Mouse (Mus musculus) forebrain, embryonic 12.5 days (tissue): ENCODE results near the gene Acbd4. TPM values are rescaled to one million over a fixed set of nuclear protein-coding genes. Genes with fewer than 3 reads are reported as not detected.

Experiments used
- ATAC-seq: fragments of 200-750 bp; cut with Nextera tagmentation; 2 replicates; pipeline ENCODE4 v1.8.0; 2017; ENCODE audit warnings: moderate TSS enrichment; ENCODE audit not compliant: low FRiP score
- H3K27ac ChIP-seq: fragments of 300-500 bp; sonication (generic); 2 replicates; pipeline ENCODE4 v1.5.1; 2016; ENCODE audit warnings: mild to moderate bottlenecking
- H3K27me3 ChIP-seq: fragments of 300-500 bp; sonication (generic); 2 replicates; pipeline ENCODE4 v1.6.1; 2016; ENCODE audit warnings: mild to moderate bottlenecking
- H3K36me3 ChIP-seq: fragments of 300-500 bp; sonication (generic); replicated peaks from 2 replicates; pipeline ENCODE4 v1.6.1; 2016; ENCODE audit warnings: mild to moderate bottlenecking
- H3K4me1 ChIP-seq: fragments of 300-500 bp; sonication (generic); 2 replicates; pipeline ENCODE4 v1.6.1; 2016
- H3K4me2 ChIP-seq: fragments of 300-500 bp; sonication (generic); 2 replicates; pipeline ENCODE4 v1.6.1; 2016; ENCODE audit warnings: mild to moderate bottlenecking, moderate library complexity
- H3K4me3 ChIP-seq: fragments of 300-500 bp; sonication (generic); replicated peaks from 2 replicates; pipeline ENCODE4 v1.5.1; 2016; ENCODE audit warnings: mild to moderate bottlenecking
- H3K9ac ChIP-seq: fragments of 300-500 bp; sonication (generic); 2 replicates; pipeline ENCODE4 v1.6.1; 2016; ENCODE audit warnings: mild to moderate bottlenecking
- H3K9me3 ChIP-seq: fragments of 300-500 bp; sonication (generic); 2 replicates; pipeline ENCODE4 v1.6.1; 2016
- WGBS: fragments of 180-500 bp; shearing (Covaris S2); methylation state at CpG from one replicate; pipeline ENCODE4 v1.1.7; 2016; 5-methylcytosine and 5-hydroxymethylcytosine counted together
- polyA plus RNA-seq: library from polyadenylated mRNA; unstranded; fragments of >200 nt; fragmentation: Nextera tagmentation; extraction: Ambion mirVana; gene quantifications from 2 replicates; pipeline ENCODE4 v1.2.1, GENCODE M21; 2016

The Acbd4 gene
- polyA plus RNA-seq, 1 experiment from 2014 or later: 7.1 TPM

DNA sequence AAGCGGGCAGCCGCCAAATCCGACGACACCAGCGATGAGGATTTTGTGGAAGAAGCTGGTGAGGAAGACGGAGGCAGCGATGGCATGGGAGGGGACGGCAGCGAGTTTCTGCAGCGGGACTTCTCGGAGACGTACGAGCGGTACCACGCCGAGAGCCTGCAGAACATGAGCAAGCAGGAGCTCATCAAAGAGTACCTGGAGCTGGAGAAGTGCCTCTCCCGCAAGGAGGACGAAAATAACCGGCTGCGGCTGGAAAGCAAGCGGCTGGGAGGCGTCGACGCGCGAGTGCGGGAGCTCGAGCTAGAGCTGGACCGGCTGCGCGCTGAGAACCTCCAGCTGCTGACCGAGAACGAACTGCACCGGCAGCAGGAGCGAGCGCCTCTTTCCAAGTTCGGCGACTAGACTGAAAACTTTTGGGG is 16.1 kb downstream of the Acbd4 start:
- H3K27ac ChIP-seq: 0 out of 2 replicates have a peak overlapping the region, but pooled peaks have one; percentile 25
- no peak for ATAC-seq
- no peaks in the 10 kb centered on the region for H3K9me3 ChIP-seq
- peak overlapping the region; percentile 94 for H3K4me2 ChIP-seq
- peak overlapping the region; percentile 61 for H3K4me3 ChIP-seq
- peaks cover 15% of the 10 kb centered on the region for H3K27me3 ChIP-seq
- H3K4me1 ChIP-seq: peaks cover 35% of the 10 kb centered on the region
- H3K36me3 ChIP-seq: no peaks in the 10 kb centered on the region
- peak overlapping the region; percentile 69 for H3K9ac ChIP-seq
- WGBS: under 1% methylated on average over 38 of the region's 38 CpGs

DNA sequence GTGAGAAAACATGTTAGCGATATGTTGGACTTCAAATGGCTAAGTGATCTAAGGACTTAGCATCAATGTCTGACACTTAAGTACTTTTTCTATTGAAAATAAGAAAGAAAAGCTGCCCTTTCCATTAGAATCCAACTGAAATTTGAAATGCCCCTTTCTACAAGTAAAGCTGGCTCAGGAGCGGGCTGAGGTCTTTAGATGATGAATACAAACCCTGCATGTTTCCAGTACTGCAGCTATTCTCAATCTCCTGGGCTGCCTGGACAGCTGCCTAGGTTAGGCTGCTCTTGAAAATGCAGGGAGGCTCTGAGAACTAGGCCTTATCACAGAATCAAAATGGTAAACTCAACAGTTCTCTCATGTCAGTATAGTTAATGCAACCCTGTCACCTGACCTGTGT is 17.4 kb downstream of the Acbd4 start:
- peak overlapping the region; percentile 94 for H3K4me2 ChIP-seq
- 0 out of 2 replicates have a peak overlapping the region, but pooled peaks have one; percentile 9 for H3K9ac ChIP-seq
- peaks cover 31% of the 10 kb centered on the region for H3K4me1 ChIP-seq
- H3K4me3 ChIP-seq: no peak overlapping the region
- 92% methylated on average over 2 of the region's 2 CpGs for WGBS
- no peak for ATAC-seq
- peaks cover 3% of the 10 kb centered on the region for H3K27me3 ChIP-seq
- H3K9me3 ChIP-seq: no peaks in the 10 kb centered on the region
- H3K36me3 ChIP-seq: no peaks in the 10 kb centered on the region
- H3K27ac ChIP-seq: no peak overlapping the region

DNA sequence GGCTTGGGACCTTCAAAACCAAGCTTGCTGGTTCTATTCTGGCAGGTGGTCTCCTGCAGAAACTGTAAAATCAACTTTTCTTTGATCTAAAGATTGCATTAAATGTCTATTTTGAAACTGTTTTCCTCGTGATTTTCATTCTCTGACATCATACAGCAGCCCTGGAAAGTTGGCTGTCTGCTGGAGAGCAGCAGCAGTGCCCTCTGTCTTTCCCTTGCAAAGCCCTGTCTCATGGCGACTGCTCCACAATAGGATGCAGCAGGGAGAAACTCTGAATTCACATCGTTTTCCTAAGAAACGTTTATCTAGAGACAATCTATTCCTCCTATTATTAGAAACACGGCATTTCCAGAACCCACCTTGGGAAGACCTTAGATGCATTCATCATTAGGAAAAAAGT is 18.1 kb downstream of the Acbd4 start:
- Histone ChIP-seq H3K27ac (no peak overlapping the region), H3K4me1 (peaks cover 28% of the 10 kb centered on the region), H3K9ac (no peak overlapping the region), H3K36me3 (no peaks in the 10 kb centered on the region), H3K27me3 (no peaks in the 10 kb centered on the region), H3K4me2 (no peak overlapping the region), H3K4me3 (no peak overlapping the region), H3K9me3 (no peaks in the 10 kb centered on the region)
- 53% methylated on average over 5 of the region's 5 CpGs for WGBS
- ATAC-seq: no peak

DNA sequence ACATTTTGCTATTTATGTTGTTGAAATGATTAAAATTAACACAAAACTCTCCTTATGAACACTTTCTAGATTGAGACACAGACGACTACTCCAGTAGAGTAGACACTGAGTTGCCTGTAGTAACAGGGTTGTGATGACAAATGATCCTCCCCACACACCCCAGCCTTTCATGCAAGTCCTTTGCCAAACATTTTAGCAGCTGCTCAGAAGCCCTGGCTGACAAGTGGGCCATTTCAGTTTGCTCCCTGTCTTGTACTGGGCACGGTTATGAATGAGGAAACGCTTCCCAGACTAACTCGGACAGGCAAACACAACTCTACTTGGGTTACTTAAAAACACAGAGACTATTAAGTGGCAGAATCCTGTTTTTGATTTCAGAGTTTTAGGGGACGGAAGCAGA is 18.8 kb downstream of the Acbd4 start:
- WGBS: 76% methylated on average over 5 of the region's 5 CpGs
- ATAC-seq: no peak
- no peak overlapping the region for H3K27ac ChIP-seq
- no peaks in the 10 kb centered on the region for H3K9me3 ChIP-seq
- H3K4me3 ChIP-seq: no peak overlapping the region
- H3K9ac ChIP-seq: no peak overlapping the region
- peaks cover 24% of the 10 kb centered on the region for H3K4me1 ChIP-seq
- H3K4me2 ChIP-seq: no peak overlapping the region
- H3K36me3 ChIP-seq: no peaks in the 10 kb centered on the region
- H3K27me3 ChIP-seq: no peaks in the 10 kb centered on the region

DNA sequence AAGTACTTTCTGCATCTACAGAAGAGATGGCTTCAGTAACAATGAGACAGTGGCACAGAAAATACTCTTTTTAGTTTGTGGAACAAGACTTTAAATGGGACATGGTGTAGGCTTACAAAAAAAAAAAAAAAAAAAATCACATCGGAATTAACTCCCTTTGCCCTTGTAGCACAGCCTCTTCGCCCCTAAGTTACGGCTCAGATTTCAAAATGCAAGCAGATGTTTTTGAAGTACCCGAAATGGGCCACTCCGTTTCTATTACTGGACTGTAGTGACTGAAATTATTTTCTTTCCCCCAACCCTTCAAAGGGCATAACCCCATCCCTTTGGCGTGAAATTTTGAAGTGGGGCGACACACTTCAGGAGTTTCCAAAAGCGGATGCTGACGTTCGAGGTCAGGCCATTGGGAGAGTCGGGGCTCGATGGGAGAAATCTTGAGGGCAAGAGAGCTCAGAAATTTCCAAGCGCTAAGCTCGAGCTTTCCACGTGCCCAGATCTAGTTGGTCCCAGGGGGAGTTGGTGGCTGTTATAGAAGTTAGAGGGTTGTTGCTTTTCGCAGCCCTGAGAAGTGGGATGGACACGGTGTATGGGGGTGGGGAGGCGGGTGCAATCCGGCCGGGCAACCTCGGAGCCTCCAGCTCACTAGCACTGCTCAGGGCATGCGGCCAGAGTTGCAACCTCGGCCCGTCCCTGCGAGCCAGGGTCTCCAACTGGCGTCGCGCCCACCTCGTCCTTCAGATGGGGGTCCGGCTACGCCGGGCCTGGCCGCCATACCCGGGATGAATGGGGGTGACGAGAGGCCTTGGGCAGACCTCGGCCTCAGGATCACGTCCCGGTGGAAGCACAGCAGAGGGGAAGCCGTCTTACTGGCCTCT is 30.5 kb downstream of the Acbd4 start, which contains the start of gene Hexim2:
Hexim2 (plus strand) TSS at position 729 of the 875 bp plus-strand sequence.
- under 1% methylated on average over 39 of the region's 39 CpGs for WGBS
- peaks cover 23% of the 10 kb centered on the region for H3K4me1 ChIP-seq
- peak within 1 kb of the TSS; percentile 97 for H3K27ac ChIP-seq
- H3K4me3 ChIP-seq: peak within 1 kb of the TSS; percentile 90
- H3K36me3 ChIP-seq: no peaks in the 10 kb centered on the region
- no peaks in the 10 kb centered on the region for H3K9me3 ChIP-seq
- peak; percentile 64 for ATAC-seq
- H3K27me3 ChIP-seq: no peaks in the 10 kb centered on the region
- peak within 1 kb of the TSS; percentile 78 for H3K4me2 ChIP-seq
- H3K9ac ChIP-seq: peak within 1 kb of the TSS; percentile 99

DNA sequence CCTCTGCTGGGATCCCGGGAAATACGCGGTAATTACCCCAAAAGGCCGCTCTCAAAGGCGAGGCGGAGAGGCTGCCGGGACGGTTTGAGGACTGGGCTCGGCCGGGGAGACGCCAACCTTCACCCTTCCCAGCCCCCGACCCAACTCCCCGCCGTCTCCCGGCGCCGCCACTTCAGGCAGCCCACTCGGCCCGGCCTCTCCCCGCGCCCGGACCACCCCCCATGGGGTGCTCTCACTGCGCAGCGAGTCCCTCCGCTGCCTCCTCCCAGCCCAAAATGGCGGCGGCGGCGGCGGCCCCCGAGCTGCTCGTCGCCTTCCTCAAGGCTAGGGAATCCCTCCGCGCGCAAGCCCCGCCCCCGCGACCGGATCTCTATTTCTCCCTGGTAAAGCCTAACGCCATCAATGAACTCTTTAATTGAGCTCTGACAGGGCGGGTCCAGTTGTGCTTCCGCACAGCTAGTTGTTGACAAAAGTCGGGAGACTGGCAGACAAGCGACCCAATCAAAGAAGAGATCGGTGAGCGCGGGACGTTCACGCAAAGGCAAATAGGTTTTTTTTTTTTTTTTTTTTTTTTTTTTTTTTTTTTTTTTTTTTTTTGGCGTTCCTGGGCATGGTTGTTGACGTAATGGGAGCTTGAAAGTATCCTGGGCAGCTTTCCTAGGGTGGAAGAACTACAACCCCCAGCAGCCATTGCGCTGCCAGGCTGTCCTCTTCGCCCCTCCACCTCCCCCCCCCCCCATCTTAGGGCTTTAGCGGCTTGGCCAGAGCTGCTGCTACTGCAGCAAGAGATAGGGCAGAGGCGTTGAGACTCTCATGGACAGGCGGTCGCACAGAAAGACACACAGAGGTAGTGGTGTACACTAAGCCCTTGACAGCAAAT is 31.3 kb downstream of the Acbd4 start:
- H3K9ac ChIP-seq: peak overlapping the region; percentile 99
- peaks cover 23% of the 10 kb centered on the region for H3K4me1 ChIP-seq
- H3K36me3 ChIP-seq: no peaks in the 10 kb centered on the region
- H3K4me3 ChIP-seq: peak overlapping the region; percentile 90
- peak; percentile 94 for ATAC-seq
- H3K27ac ChIP-seq: peak overlapping the region; percentile 97
- no peaks in the 10 kb centered on the region for H3K9me3 ChIP-seq
- peak overlapping the region; percentile 78 for H3K4me2 ChIP-seq
- under 1% methylated on average over 57 of the region's 58 CpGs for WGBS
- no peaks in the 10 kb centered on the region for H3K27me3 ChIP-seq

DNA sequence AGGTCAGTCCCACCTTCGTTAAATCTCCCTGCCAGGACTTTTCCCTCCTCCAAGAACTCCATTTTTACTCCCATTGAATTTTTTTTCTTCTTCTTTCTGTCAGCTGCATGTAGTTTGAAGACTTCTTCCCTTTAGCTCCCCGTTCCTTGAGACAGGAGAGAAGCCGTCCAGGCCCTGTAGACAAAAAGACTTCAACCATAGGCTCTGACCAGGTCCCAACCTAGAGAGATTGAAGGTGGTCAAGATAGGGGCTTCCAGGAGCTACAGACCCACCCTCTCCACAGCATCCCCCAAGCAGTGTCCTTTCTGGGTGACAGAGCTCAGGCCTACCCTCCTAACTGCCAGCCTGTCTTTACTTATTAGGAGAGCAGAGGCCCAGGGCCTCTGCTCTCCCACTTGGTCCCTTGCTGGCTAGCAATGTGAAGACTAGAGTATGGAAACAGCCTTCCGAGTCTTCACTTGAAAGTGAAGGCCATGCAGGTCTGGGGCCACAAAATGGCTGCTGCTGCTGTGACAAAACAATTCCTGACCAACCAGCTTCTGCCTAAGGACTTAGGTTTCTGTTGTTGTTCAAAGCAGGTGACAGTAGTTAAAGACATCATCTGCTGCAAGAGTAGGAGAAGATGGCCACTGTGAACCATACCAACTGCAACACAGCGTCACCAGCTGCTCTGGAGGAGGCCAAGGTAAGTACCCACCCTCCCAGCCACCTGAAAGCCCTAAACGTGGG is 32.1 kb downstream of the Acbd4 start:
- H3K36me3 ChIP-seq: no peaks in the 10 kb centered on the region; the same call in 1 of the 2 replicates
- peak overlapping the region; percentile 47 for H3K9ac ChIP-seq
- H3K4me1 ChIP-seq: peaks cover 23% of the 10 kb centered on the region
- no peaks in the 10 kb centered on the region for H3K9me3 ChIP-seq
- 51% methylated on average over 6 of the region's 6 CpGs for WGBS
- peak overlapping the region; percentile 72; the same call in 1 of the 2 replicates for H3K27ac ChIP-seq
- peak; percentile 39; the same call in 1 of the 2 replicates for ATAC-seq
- H3K4me2 ChIP-seq: peak overlapping the region; percentile 55
- H3K27me3 ChIP-seq: no peaks in the 10 kb centered on the region
- H3K4me3 ChIP-seq: peak overlapping the region; percentile 33

DNA sequence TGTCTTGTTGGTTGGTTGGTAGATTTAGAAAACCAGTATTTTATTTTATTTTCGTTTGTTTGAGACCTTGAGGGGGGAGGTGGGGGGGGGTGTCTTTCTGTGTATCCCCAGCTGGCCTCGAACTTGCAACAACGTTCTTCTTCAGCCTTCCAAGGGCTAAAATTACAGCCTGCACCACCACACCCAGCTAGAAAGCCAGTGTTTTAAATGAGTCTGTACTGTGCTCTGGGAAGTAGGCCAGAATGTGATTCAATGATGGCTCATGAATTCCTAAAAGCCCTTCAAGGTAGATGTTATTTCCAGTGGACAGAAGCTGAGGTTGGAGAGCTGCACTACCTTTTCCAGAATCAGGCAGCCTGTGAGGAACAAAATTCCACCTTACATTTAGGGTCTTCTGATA is 32.7 kb downstream of the Acbd4 start:
- Histone ChIP-seq H3K36me3 (peaks cover 5% of the 10 kb centered on the region), H3K4me2 (peak overlapping the region; percentile 55; the same call in 1 of the 2 replicates), H3K4me3 (no peak overlapping the region), H3K9me3 (no peaks in the 10 kb centered on the region), H3K27me3 (no peaks in the 10 kb centered on the region), H3K4me1 (peaks cover 23% of the 10 kb centered on the region), H3K9ac (no peak overlapping the region), H3K27ac (no peak overlapping the region)
- ATAC-seq: no peak
- 77% methylated on average over 3 of the region's 3 CpGs for WGBS

DNA sequence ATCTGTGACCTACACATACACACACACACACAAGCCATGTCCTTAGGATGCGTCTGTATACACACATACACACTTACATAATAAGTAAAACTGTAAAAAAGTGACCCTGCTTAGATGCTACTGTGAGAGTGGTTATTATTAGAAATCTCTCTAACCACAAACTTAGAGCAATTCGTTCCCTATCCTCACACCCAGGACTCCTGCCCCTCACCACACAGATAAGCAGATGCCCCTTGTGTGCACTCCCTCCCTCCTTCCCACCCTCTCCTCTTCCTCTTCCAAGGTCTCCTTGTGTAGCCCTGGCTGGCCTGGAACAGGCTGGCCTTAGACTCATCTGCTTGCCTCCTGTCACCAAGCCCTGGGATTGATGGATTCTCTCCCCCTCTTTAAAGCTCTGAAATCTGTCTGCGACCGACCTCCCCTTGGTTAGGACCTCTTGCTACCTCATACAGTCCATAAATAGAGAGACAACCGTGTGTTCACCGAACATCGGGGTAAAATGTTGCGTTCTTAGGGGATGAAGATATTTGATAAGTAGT is 34.6 kb downstream of the Acbd4 start:
- H3K36me3 ChIP-seq: peaks cover 11% of the 10 kb centered on the region
- H3K9ac ChIP-seq: no peak overlapping the region
- H3K27ac ChIP-seq: 0 out of 2 replicates have a peak overlapping the region, but pooled peaks have one; percentile 13
- peaks cover 17% of the 10 kb centered on the region for H3K4me1 ChIP-seq
- H3K4me2 ChIP-seq: no peak overlapping the region
- no peak for ATAC-seq
- H3K27me3 ChIP-seq: no peaks in the 10 kb centered on the region
- no peaks in the 10 kb centered on the region for H3K9me3 ChIP-seq
- WGBS: 92% methylated on average over 8 of the region's 8 CpGs
- no peak overlapping the region for H3K4me3 ChIP-seq

DNA sequence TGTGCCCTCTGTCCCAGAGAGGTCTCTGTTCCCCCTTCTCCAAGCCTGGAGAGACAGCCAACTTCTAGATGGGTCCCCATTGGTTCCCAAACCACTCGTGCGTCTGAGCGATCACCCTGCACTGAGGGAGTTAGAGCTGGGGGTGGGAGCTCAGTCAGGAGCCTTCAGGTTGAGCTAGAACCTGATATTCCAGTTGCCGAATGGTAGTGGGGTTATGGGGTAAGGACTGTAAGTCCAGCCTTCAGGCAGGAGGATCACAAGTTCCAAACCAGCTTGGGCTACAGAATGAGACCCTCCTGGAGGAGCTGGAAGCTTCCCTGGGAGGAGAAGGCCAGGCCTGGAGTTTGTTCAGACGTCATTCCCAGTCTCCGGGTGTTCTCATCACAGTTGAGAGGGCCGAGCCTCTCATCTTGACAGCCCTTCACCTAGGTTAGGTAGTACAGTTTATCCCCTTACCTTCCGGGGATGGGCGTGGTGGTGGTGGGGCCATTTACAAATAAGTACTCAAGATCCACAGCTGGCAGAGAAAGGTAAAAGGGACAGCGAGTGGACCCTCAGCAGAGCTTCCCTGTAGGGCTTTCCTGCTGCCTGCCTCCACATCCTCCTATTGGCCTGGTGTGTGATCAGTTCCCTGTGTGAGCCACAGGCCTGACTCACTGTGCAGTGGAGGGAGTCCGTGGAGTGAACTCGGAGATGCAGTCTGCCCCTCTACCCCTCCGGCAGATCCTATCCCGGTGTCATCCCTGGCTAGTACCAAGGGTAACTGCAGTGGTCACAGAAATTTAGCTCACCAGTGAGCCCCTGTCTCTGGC is 38.7 kb downstream of the Acbd4 start:
- Histone ChIP-seq H3K4me1 (peaks cover 31% of the 10 kb centered on the region), H3K4me3 (no peak overlapping the region), H3K36me3 (peaks cover 11% of the 10 kb centered on the region), H3K27me3 (no peaks in the 10 kb centered on the region), H3K27ac (no peak overlapping the region), H3K9me3 (no peaks in the 10 kb centered on the region), H3K9ac (no peak overlapping the region), H3K4me2 (no peak overlapping the region)
- 80% methylated on average over 14 of the region's 14 CpGs for WGBS
- ATAC-seq: no peak

DNA sequence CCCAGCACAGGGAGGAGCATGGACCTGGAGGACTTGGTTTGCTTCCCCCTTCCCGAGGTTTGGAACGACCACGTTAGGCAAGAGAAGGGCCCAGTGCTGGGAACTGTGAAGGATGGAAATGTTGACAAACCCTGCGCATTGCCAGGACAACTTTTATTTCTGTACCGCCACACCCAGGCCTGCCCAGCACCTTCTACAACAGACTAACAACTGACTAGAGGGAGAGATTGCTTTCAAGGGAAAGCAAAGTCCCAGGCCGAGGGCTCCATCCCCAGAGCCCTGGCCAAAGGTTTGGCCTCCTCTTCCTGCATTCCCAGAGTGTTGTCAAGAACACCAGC is 39.2 kb downstream of the Acbd4 start:
- ATAC-seq: no peak
- 60% methylated on average over 6 of the region's 6 CpGs for WGBS
- H3K36me3 ChIP-seq: peaks cover 11% of the 10 kb centered on the region
- H3K4me2 ChIP-seq: no peak overlapping the region
- H3K27ac ChIP-seq: no peak overlapping the region
- peaks cover 31% of the 10 kb centered on the region for H3K4me1 ChIP-seq
- H3K9ac ChIP-seq: no peak overlapping the region
- H3K27me3 ChIP-seq: no peaks in the 10 kb centered on the region
- H3K4me3 ChIP-seq: no peak overlapping the region
- H3K9me3 ChIP-seq: no peaks in the 10 kb centered on the region
